In the genomic region with DNA sequence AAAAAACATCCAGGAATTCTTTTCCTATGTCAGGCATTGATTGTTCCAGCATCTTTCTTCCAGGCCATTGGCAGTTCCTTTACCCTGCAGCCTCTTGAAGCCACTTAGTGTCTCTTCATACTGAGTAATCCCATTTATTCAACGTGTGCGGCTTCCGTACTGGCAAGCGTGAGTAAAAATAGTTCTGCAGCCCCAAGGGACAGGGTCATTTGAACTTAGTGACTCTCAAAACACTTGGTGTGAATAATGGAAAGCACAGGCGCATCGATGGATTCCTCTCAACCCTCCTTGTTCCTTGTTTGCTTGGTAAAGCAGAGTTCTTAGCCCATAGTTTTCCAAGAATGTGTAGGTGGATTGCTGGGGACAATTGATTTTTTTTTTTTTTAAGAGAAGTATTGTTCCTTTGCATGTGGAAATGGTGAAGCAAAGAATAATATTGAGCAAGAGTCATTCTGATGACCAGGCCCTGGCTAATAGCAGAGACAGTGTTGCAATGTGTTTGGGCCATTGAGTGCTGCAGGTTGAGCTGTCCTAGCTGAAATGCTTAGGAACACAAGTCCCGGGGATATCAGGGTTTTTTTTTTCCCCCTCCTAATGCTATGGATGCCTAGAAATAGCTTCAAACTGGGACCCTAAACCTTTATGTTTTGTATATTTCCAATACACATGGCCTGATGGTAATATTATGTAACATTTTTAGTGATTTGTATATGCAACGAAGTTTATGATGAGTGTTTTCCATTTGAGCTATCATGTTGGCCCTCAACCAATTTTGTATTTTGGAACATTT, we compare ENCODE assay signal across 11 mouse cellular contexts.
A peak's percentile ranks its signal among the peaks of the same experiment; 100 is the strongest.
DNase-seq lines count a peak whose midpoint lies in the region; ATAC-seq and TF ChIP-seq lines count a peak whose summit lies in the region.
"Had no signal": no experiment of that assay in that cellular context is flagged by ENCODE, and none has a peak within 500 bp of the region (broad histone marks: within the 10 kb centered on the region; RNA-seq: fewer than 3 reads in every experiment).

No protein-coding gene starts in this region.

- H3K4me1 ChIP-seq in hindbrain, embryonic 11.5 days (replicated peaks; ENCODE audit: control insufficient read depth, insufficient read depth, low read length) = no peaks in the 10 kb centered on the region
- no peaks in the 10 kb centered on the region for H3K4me1 ChIP-seq in hindbrain, embryonic 14.5 days (replicated peaks; ENCODE audit: control insufficient read depth, insufficient read depth, low read length)
- peaks cover 40 to 84% of the 10 kb centered on the region in 2 experiments for H3K4me1 ChIP-seq in CH12.LX (ENCODE audit: control insufficient read depth in 1 of 2, insufficient read depth in 2 of 2)
- H3K4me1 ChIP-seq: midbrain, embryonic 12.5 days had no signal

- WGBS in hindbrain, embryonic 11.5 days = 38% methylated on average over 8 of the region's 8 CpGs
- WGBS in hindbrain, embryonic 14.5 days = 43% methylated on average over 8 of the region's 8 CpGs

- no peak overlapping the region for H3K27ac ChIP-seq in hindbrain, embryonic 11.5 days (ENCODE audit: low read depth, low read length)
- H3K27ac ChIP-seq in hindbrain, embryonic 14.5 days = no peak overlapping the region
- H3K27ac ChIP-seq in CH12.LX (ENCODE audit: insufficient read depth, low read depth) = peak overlapping the region; percentile 41; the same call in 1 of the 2 replicates
- H3K27ac ChIP-seq: forebrain, embryonic 10.5 days; midbrain, embryonic 12.5 days had no signal

- TF ChIP-seq EP300 in CH12.LX (IDR thresholded peaks at IDR 0.05; ENCODE audit: low read length) = no peak; the same call in 1 of the 2 replicates

- TF ChIP-seq RAD21 in CH12.LX (IDR thresholded peaks at IDR 0.05; ENCODE audit: low read depth, low read length) = no peak

- TF ChIP-seq POLR2A in CH12.LX (IDR thresholded peaks at IDR 0.05; ENCODE audit: low read depth, low read length) = no peak
- TF ChIP-seq POLR2A in brain, embryonic 14.5 days (IDR thresholded peaks at IDR 0.05; ENCODE audit: borderline replicate concordance, extremely low read depth, insufficient read depth, insufficient read length, poor library complexity, severe bottlenecking) = no peak

- peaks cover 58% of the 10 kb centered on the region for H3K79me2 ChIP-seq in CH12.LX (replicated peaks; ENCODE audit: control insufficient read depth, extremely low read depth, insufficient read depth, poor library complexity, severe bottlenecking)

- no peaks in the 10 kb centered on the region for H3K36me3 ChIP-seq in hindbrain, embryonic 11.5 days (ENCODE audit: control insufficient read depth, insufficient read depth, low read length)
- H3K36me3 ChIP-seq in hindbrain, embryonic 14.5 days (replicated peaks; ENCODE audit: control insufficient read depth, insufficient read depth) = no peaks in the 10 kb centered on the region
- peaks cover 55 to 97% of the 10 kb centered on the region in 2 experiments for H3K36me3 ChIP-seq in CH12.LX (replicated peaks in 1 of 2; ENCODE audit: control insufficient read depth in 1 of 2, insufficient read depth in 1 of 2, low read length in 1 of 2)
- H3K36me3 ChIP-seq: midbrain, embryonic 12.5 days had no signal

- no peaks in the 10 kb centered on the region for H3K27me3 ChIP-seq in hindbrain, embryonic 11.5 days (ENCODE audit: control insufficient read depth, insufficient read depth, low read length)
- no peaks in the 10 kb centered on the region for H3K27me3 ChIP-seq in hindbrain, embryonic 14.5 days (ENCODE audit: control insufficient read depth, insufficient read depth, low read length)
- H3K27me3 ChIP-seq in CH12.LX (replicated peaks) = no peaks in the 10 kb centered on the region
- H3K27me3 ChIP-seq: midbrain, embryonic 12.5 days had no signal

- no peak for ATAC-seq in hindbrain, embryonic 11.5 days (ENCODE audit: low FRiP score)
- ATAC-seq in hindbrain, embryonic 14.5 days (ENCODE audit: low FRiP score) = no peak

- H3K4me2 ChIP-seq in hindbrain, embryonic 11.5 days (replicated peaks; ENCODE audit: low read depth, low read length) = no peak overlapping the region
- H3K4me2 ChIP-seq in hindbrain, embryonic 14.5 days (replicated peaks) = no peak overlapping the region
- peak overlapping the region; percentile 64 for H3K4me2 ChIP-seq in CH12.LX (ENCODE audit: insufficient read depth, low read depth, poor library complexity, severe bottlenecking)
- H3K4me2 ChIP-seq: midbrain, embryonic 12.5 days had no signal

- dilution Hi-C loops in CH12.LX (cut with MboI; ENCODE audit: extremely low pct_ligation_motif_present, extremely low pct_unique_long_range_greater_than_20kb, low sequenced_read_pairs) = no loop called here

- peak; percentile 11 for DNase-seq in hindbrain, embryonic 11.5 days (ENCODE audit: low spot score)
- DNase-seq in hindbrain, embryonic 14.5 days (ENCODE audit: low spot score) = no peak
- DNase-seq in CH12.LX (ENCODE audit: extremely low read depth) = peak; percentile 85
- DNase-seq in brain, embryonic 14.5 days (ENCODE audit: low read depth) = peak; percentile 34
- DNase-seq in heart, postnatal 36 days = peak; percentile 34 to 50
- DNase-seq in ovary, postnatal 14 days (ENCODE audit: low spot score) = no peak
- DNase-seq in right cerebral cortex, adult 18-20 months = no peak
- DNase-seq: cerebellum, postnatal 25 days; gastrocnemius, postnatal 36 days had no signal

- no peak overlapping the region for H3K9ac ChIP-seq in hindbrain, embryonic 11.5 days (ENCODE audit: low read depth, low read length)
- H3K9ac ChIP-seq in hindbrain, embryonic 14.5 days = no peak overlapping the region
- H3K9ac ChIP-seq in CH12.LX (ENCODE audit: insufficient read depth, low read depth) = no peak overlapping the region
- H3K9ac ChIP-seq: midbrain, embryonic 12.5 days had no signal

- H3K4me3 ChIP-seq in hindbrain, embryonic 11.5 days (ENCODE audit: low read depth, low read length) = no peak overlapping the region
- no peak overlapping the region for H3K4me3 ChIP-seq in hindbrain, embryonic 14.5 days (replicated peaks; ENCODE audit: low read length)
- no peak overlapping the region for H3K4me3 ChIP-seq in CH12.LX (replicated peaks in 1 of 3; ENCODE audit: low read depth in 2 of 3, low read length in 2 of 3, poor library complexity in 1 of 3)
- H3K4me3 ChIP-seq: forebrain, embryonic 10.5 days; midbrain, embryonic 12.5 days had no signal

- no peaks in the 10 kb centered on the region for H3K9me3 ChIP-seq in hindbrain, embryonic 11.5 days (ENCODE audit: control insufficient read depth, low read length)
- no peaks in the 10 kb centered on the region for H3K9me3 ChIP-seq in hindbrain, embryonic 14.5 days (ENCODE audit: control insufficient read depth, low read length)
- H3K9me3 ChIP-seq in CH12.LX (replicated peaks; ENCODE audit: low read length) = peaks cover 4% of the 10 kb centered on the region
- H3K9me3 ChIP-seq: forebrain, embryonic 10.5 days; midbrain, embryonic 12.5 days had no signal

- in situ Hi-C loops in CH12.LX (cut with MboI; ENCODE audit: low pct_ligation_motif_present, low pct_unique_long_range_greater_than_20kb, low sequenced_read_pairs) = no loop called here

- intact Hi-C loops in heart, postnatal 36 days (cut with DNase I) = no loop called here

- TF ChIP-seq CTCF in CH12.LX (conservative IDR thresholded peaks at IDR 0.05 in 1 of 2, IDR thresholded peaks at IDR 0.05 in 1 of 2; ENCODE audit: low read depth in 2 of 2, low read length in 2 of 2) = no peak
- TF ChIP-seq CTCF in brain, embryonic 14.5 days (IDR thresholded peaks at IDR 0.05; ENCODE audit: borderline replicate concordance, extremely low read depth, insufficient read depth, insufficient read length) = no peak

TF ChIP-seq in CH12.LX, 34 proteins besides CTCF, POLR2A, EP300 and RAD21:
- no peak for TF ChIP-seq JUN (IDR thresholded peaks at IDR 0.05; ENCODE audit: insufficient read depth, low read depth, low read length)
- peak; percentile 52 for TF ChIP-seq ETS1 (conservative IDR thresholded peaks at IDR 0.05; ENCODE audit: low read depth, low read length)
- no peak for TF ChIP-seq PAX5 (IDR thresholded peaks at IDR 0.05; ENCODE audit: low read length)
- 0 out of 2 replicates have a peak, but pooled peaks have one; percentile 33 for TF ChIP-seq CHD1 (IDR thresholded peaks at IDR 0.05; ENCODE audit: low read depth, low read length)
- TF ChIP-seq POLR2AphosphoS2 (IDR thresholded peaks at IDR 0.05; ENCODE audit: low read depth, low read length) = no peak
- TF ChIP-seq HCFC1 (IDR thresholded peaks at IDR 0.05; ENCODE audit: low read depth, low read length) = no peak
- no peak for TF ChIP-seq ZNF384 (IDR thresholded peaks at IDR 0.05; ENCODE audit: low read depth, low read length)
- peak; percentile 91 for TF ChIP-seq MEF2A (IDR thresholded peaks at IDR 0.05; ENCODE audit: borderline replicate concordance, low read depth, low read length)
- TF ChIP-seq SIN3A (IDR thresholded peaks at IDR 0.05; ENCODE audit: low read length) = peak; percentile 41; the same call in 1 of the 2 replicates
- TF ChIP-seq GABPA (IDR thresholded peaks at IDR 0.05; ENCODE audit: insufficient replicate concordance, low read depth, low read length) = no peak
- TF ChIP-seq IRF4 (IDR thresholded peaks at IDR 0.05; ENCODE audit: low read depth, low read length) = 0 out of 2 replicates have a peak, but pooled peaks have one; percentile 24
- TF ChIP-seq MYC (IDR thresholded peaks at IDR 0.05; ENCODE audit: low read depth, low read length) = no peak
- 0 out of 2 replicates have a peak, but pooled peaks have one; percentile 18 for TF ChIP-seq JUND (conservative IDR thresholded peaks at IDR 0.05; ENCODE audit: low read depth, low read length)
- no peak for TF ChIP-seq UBTF (IDR thresholded peaks at IDR 0.05; ENCODE audit: low read depth, low read length)
- no peak for TF ChIP-seq ELF1 (IDR thresholded peaks at IDR 0.05; ENCODE audit: low read depth, low read length)
- TF ChIP-seq BHLHE40 (IDR thresholded peaks at IDR 0.05; ENCODE audit: low read depth, low read length) = peak; percentile 66

Comparison
In these comparisons a context has a peak if more than half of its experiments do, and no peak if none do; other contexts are left out.
1. DNase-seq: peak in hindbrain, embryonic 11.5 days (single experiment), CH12.LX (single experiment), brain, embryonic 14.5 days (single experiment) and heart, postnatal 36 days (2 of 2); none in hindbrain, embryonic 14.5 days (single experiment), ovary, postnatal 14 days (single experiment) and right cerebral cortex, adult 18-20 months (single experiment).